Mouse (Mus musculus) hindbrain, postnatal 0 days (tissue): ENCODE data around the gene Gm4969. TPM values are rescaled to one million over a fixed set of nuclear protein-coding genes. Genes with fewer than 3 reads are reported as not detected.

ENCODE experiments used
- ATAC-seq: fragments of 200-750 bp; cut with Nextera tagmentation; 2 replicates; pipeline ENCODE4 v1.8.0; 2017; ENCODE audit warnings: mild to moderate bottlenecking, moderate TSS enrichment, moderate library complexity
- DNase-seq: peaks from one replicate; pipeline ENCODE4 v3.0.0-alpha.2; 2015; ENCODE audit warnings: low spot score
- H3K27ac ChIP-seq: fragments of 300-500 bp; sonication (generic); 2 replicates; pipeline ENCODE4 v1.5.1; 2014; ENCODE audit warnings: mild to moderate bottlenecking
- H3K27me3 ChIP-seq: fragments of 300-500 bp; sonication (generic); 2 replicates; pipeline ENCODE4 v1.6.1; 2014; ENCODE audit warnings: low read length, mixed read lengths; ENCODE audit not compliant: insufficient read depth
- H3K36me3 ChIP-seq: fragments of 300-500 bp; sonication (generic); 2 replicates; pipeline ENCODE4 v1.6.1; 2014; ENCODE audit warnings: low read length, mixed read lengths; ENCODE audit not compliant: insufficient read depth
- H3K4me1 ChIP-seq: fragments of 300-500 bp; sonication (generic); 2 replicates; pipeline ENCODE4 v1.6.1; 2014; ENCODE audit warnings: antibody characterized with exemption, low read length, mixed read lengths; ENCODE audit not compliant: insufficient read depth
- H3K4me2 ChIP-seq: fragments of 300-500 bp; sonication (generic); 2 replicates; pipeline ENCODE4 v1.6.1; 2014; ENCODE audit warnings: low read depth, mild to moderate bottlenecking, low read length, moderate library complexity, mixed read lengths
- H3K4me3 ChIP-seq: fragments of 300-500 bp; sonication (generic); 2 replicates; pipeline ENCODE4 v1.5.1; 2014; ENCODE audit warnings: low read length
- H3K9ac ChIP-seq: fragments of 300-500 bp; sonication (generic); replicated peaks from 2 replicates; pipeline ENCODE4 v1.6.1; 2014; ENCODE audit warnings: mild to moderate bottlenecking, low read length, moderate library complexity, mixed read lengths
- H3K9me3 ChIP-seq: fragments of 300-500 bp; sonication (generic); 2 replicates; pipeline ENCODE4 v1.6.1; 2016; ENCODE audit warnings: low read length, mixed read lengths
- CTCF ChIP-seq: IDR thresholded peaks from 2 replicates; pipeline ENCODE4 v1.5.1; 2016; ENCODE audit warnings: antibody characterized with exemption, control low read depth, low read depth
- WGBS: fragments of 180-500 bp; shearing (Covaris S2); extraction: QIAGEN DNeasy Blood & Tissue Kit; methylation state at CpG from one replicate; pipeline ENCODE4 v1.1.7; 2014; 5-methylcytosine and 5-hydroxymethylcytosine counted together
- polyA plus RNA-seq: library from polyadenylated mRNA; unstranded; fragments of >200 nt; fragmentation: Nextera tagmentation; extraction: Ambion mirVana; gene quantifications from 2 replicates; pipeline ENCODE4 v1.2.1, GENCODE M21; 2015
- total RNA-seq: library from RNA; depleted of rRNA; stranded (reverse); fragments of >200 nt; gene quantifications from 2 replicates; pipeline ENCODE4 v1.2.3, GENCODE M21; 2014

Gene Gm4969
- total and polyA plus RNA-seq, 2 experiments from 2014 or later = 6.3 to 7.9 TPM

GRCm38 (mm10) chr7:19083701-19084100, 34.5 kb downstream of the Gm4969 start, which contains the start of gene Dmpk:
TSS of gene Dmpk (plus strand) at chr7:19083849.
- Histone ChIP-seq H3K27ac (no peak within 1 kb of the TSS), H3K27me3 (no peaks in the 10 kb centered on the region), H3K4me3 (no peak within 1 kb of the TSS), H3K36me3 (peaks cover 42% of the 10 kb centered on the region), H3K4me2 (peak within 1 kb of the TSS; percentile 24; the same call in 1 of the 2 replicates), H3K4me1 (no peaks in the 10 kb centered on the region), H3K9ac (no peak within 1 kb of the TSS), H3K9me3 (no peaks in the 10 kb centered on the region)
- TF ChIP-seq CTCF = no peak
- DNase-seq = no peak
- 48% methylated on average over 10 of the region's 10 CpGs for WGBS
- 0 out of 2 replicates have a peak, but pooled peaks have one; percentile 21 for ATAC-seq

GRCm38 (mm10) chr7:19083096-19083495, 35.1 kb downstream of the Gm4969 start:
- no peaks in the 10 kb centered on the region for H3K9me3 ChIP-seq
- H3K4me2 ChIP-seq = no peak overlapping the region
- ATAC-seq (no peak), DNase-seq (no peak)
- 52% methylated on average over 6 of the region's 6 CpGs for WGBS
- no peaks in the 10 kb centered on the region for H3K4me1 ChIP-seq
- no peak for TF ChIP-seq CTCF
- no peak overlapping the region for H3K9ac ChIP-seq
- H3K27ac ChIP-seq = no peak overlapping the region
- H3K27me3 ChIP-seq = no peaks in the 10 kb centered on the region
- peaks cover 49% of the 10 kb centered on the region for H3K36me3 ChIP-seq
- H3K4me3 ChIP-seq = no peak overlapping the region

- Histone ChIP-seq H3K4me3 (no peak overlapping the region), H3K4me1 (peaks cover 5% of the 10 kb centered on the region), H3K36me3 (peaks cover 51% of the 10 kb centered on the region), H3K4me2 (no peak overlapping the region), H3K27ac (no peak overlapping the region), H3K27me3 (no peaks in the 10 kb centered on the region), H3K9ac (no peak overlapping the region), H3K9me3 (no peaks in the 10 kb centered on the region)
- ATAC-seq (no peak), DNase-seq (no peak)
- no peak for TF ChIP-seq CTCF
- WGBS = 84% methylated on average over 4 of the region's 4 CpGs
Observed at GRCm38 (mm10) chr7:19082171-19082570, 36.0 kb downstream of the Gm4969 start.

- WGBS = 91% methylated on average over 19 of the region's 19 CpGs
- Histone ChIP-seq H3K9me3 (no peaks in the 10 kb centered on the region), H3K4me3 (no peak overlapping the region), H3K4me1 (peaks cover 7% of the 10 kb centered on the region), H3K9ac (no peak overlapping the region), H3K36me3 (peaks cover 51% of the 10 kb centered on the region), H3K27me3 (no peaks in the 10 kb centered on the region), H3K4me2 (no peak overlapping the region), H3K27ac (no peak overlapping the region)
- DNase-seq (no peak), ATAC-seq (no peak)
- TF ChIP-seq CTCF = no peak
Observed at GRCm38 (mm10) chr7:19080451-19080950, 37.7 kb downstream of the Gm4969 start.

GRCm38 (mm10) chr7:19078732-19079131, 39.4 kb downstream of the Gm4969 start:
- no peak for DNase-seq
- WGBS = 80% methylated on average over 3 of the region's 3 CpGs

GRCm38 (mm10) chr7:19077761-19078160, 40.4 kb downstream of the Gm4969 start:
- peaks cover 11% of the 10 kb centered on the region for H3K4me1 ChIP-seq
- no peak for TF ChIP-seq CTCF
- no peaks in the 10 kb centered on the region for H3K27me3 ChIP-seq
- 69% methylated on average over 14 of the region's 14 CpGs for WGBS
- no peak overlapping the region for H3K27ac ChIP-seq
- no peaks in the 10 kb centered on the region for H3K9me3 ChIP-seq
- no peak for ATAC-seq
- peaks cover 44% of the 10 kb centered on the region for H3K36me3 ChIP-seq
- peak overlapping the region; percentile 86 for H3K4me2 ChIP-seq
- no peak overlapping the region; the same call in 1 of the 2 replicates for H3K4me3 ChIP-seq
- no peak for DNase-seq
- peak overlapping the region; percentile 99 for H3K9ac ChIP-seq

More at GRCm38 (mm10) chr7:19078732-19079131, 39.4 kb downstream of the Gm4969 start:
- no peak overlapping the region for H3K27ac ChIP-seq
- peaks cover 51% of the 10 kb centered on the region for H3K36me3 ChIP-seq
- H3K9me3 ChIP-seq = no peaks in the 10 kb centered on the region
- ATAC-seq = no peak
- peaks cover 11% of the 10 kb centered on the region for H3K4me1 ChIP-seq
- no peak overlapping the region for H3K4me3 ChIP-seq
- no peak overlapping the region for H3K9ac ChIP-seq
- TF ChIP-seq CTCF = no peak
- no peak overlapping the region for H3K4me2 ChIP-seq
- no peaks in the 10 kb centered on the region for H3K27me3 ChIP-seq

GRCm38 (mm10) chr7:19076586-19076991, 41.6 kb downstream of the Gm4969 start:
- Histone ChIP-seq H3K9me3 (no peaks in the 10 kb centered on the region), H3K36me3 (peaks cover 32% of the 10 kb centered on the region), H3K27me3 (no peaks in the 10 kb centered on the region), H3K9ac (peak overlapping the region; percentile 99), H3K4me3 (peak overlapping the region; percentile 100), H3K4me2 (peak overlapping the region; percentile 86), H3K27ac (peak overlapping the region; percentile 91), H3K4me1 (peaks cover 11% of the 10 kb centered on the region)
- 0% methylated on average over 22 of the region's 22 CpGs for WGBS
- DNase-seq (peak; percentile 45), ATAC-seq (no peak)
- no peak for TF ChIP-seq CTCF
